Mouse (Mus musculus) liver, adult 2 months (tissue): ENCODE results near the gene 9530068E07Rik.

ENCODE experiments used
- CTCF ChIP-seq: fragments of 200-500 bp; IDR thresholded peaks from 2 replicates; pipeline ENCODE4 v1.5.1; 2011; ENCODE audit warnings: low read depth, low read length, control low read depth
- POLR2A ChIP-seq: fragments of 200-500 bp; IDR thresholded peaks from 2 replicates; pipeline ENCODE4 v1.6.1; 2011; ENCODE audit warnings: low read length, control low read depth; ENCODE audit not compliant: insufficient read depth; ENCODE audit errors: extremely low read depth

GRCm38 (mm10) chr11:52366358-52366757 lies 29.9 kb upstream of the 9530068E07Rik start:
- TF ChIP-seq CTCF, result no peak
- no peak for TF ChIP-seq POLR2A
